Mouse (Mus musculus) lung, adult 2 months (tissue): ENCODE data around the gene Sptlc3.

ENCODE experiments used
- CTCF ChIP-seq: fragments of 200-500 bp; IDR thresholded peaks from 2 replicates; pipeline ENCODE4 v1.5.1; 2011; ENCODE audit warnings: mild to moderate bottlenecking, low read length, control low read depth; ENCODE audit not compliant: insufficient read depth
- POLR2A ChIP-seq: fragments of 200-500 bp; IDR thresholded peaks from 2 replicates; pipeline ENCODE4 v1.6.1; 2011; ENCODE audit warnings: low read depth, mild to moderate bottlenecking, control low read depth, low read length, borderline replicate concordance; ENCODE audit errors: extremely low read depth

DNA sequence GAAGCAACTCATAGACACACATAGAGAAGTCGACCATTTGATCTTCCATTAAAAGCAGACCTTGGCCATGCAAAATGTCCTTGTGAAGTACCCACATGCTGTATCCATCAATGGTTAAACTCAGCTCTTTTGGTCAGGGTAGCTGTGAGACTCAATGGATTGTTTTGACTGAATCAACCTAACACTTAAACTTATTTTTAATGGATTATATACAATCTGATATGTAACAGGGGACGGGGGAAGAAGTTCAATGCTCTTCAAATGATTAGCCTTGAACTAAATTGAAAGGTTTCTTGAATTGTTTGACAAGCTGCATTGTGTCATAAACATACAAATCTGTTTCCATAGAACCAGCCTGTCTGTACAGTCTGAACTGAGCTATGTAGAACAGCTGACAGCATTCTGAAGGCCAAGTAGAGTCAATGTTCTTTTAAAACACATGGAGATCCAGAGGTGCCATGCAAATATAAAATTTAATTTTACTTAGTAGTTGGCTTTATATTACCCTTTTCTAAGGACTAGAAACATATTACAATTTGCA lies 94.0 kb downstream of the Sptlc3 start:
- TF ChIP-seq POLR2A, result no peak
- no peak for TF ChIP-seq CTCF
